Mouse (Mus musculus): ENCODE results near the gene Gps2. TPM values are rescaled to one million over a fixed set of nuclear protein-coding genes. Genes with fewer than 3 reads are reported as not detected.
"Not testable (repeated sequence)": the region's sequence is repeated elsewhere in the genome, so short reads cannot be mapped to it uniquely, and the experiment has no call there.

The Gps2 gene
- polyA plus RNA-seq, 1 experiment from 2014 or later = 55.2 TPM

DNA sequence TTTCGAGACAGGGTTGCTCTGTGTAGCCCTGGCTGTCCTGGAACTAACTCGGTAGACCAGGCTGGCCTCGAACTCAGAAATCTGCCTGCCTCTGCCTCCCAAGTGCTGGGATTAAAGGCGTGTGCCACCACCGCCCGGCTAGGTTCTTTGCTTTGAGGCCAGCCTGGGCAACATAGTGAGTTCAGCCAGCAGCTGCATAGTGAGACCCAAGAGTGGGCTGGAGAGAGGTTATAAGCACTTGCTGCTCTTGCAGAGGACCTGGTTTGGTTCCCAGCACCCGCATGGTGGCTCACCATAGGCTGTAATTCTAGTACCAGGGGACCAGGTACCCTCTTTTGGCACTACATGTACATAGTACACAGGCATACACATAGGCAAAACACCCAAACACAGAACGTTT, 16.5 kb downstream of the Gps2 start:
- 89% methylated on average over 8 of the region's 8 CpGs for WGBS
- H3K4me3 ChIP-seq (ENCODE audit: low read length); ATAC-seq: not testable (repeated sequence)

DNA sequence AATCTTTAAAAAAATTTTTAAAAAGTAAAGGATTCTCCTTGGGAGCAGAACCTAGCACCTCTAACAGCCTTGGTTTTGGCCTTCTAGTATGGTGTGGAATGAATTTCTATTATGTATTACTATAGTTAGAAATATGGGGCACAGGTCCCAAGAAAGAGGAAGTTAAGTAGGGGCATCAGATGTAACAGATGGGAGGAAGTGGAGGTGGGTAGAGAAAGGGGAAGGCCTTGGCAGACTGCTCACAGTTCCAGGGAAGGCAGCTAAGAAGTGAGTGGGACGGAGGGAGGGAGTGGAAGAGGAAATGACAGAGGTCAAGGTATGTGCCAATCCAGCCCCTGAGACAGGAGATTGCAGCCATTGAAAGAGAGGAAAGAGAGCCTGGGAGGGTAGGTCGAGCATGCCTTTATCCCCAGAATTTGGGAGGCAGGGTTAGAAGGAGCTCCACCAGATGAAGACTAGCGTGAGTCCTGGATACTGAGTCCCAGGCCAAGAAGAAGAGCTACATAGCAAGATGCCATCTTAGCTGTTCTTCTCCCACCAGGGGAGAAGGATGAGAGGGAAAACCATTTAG, 17.4 kb downstream of the Gps2 start:
- Histone ChIP-seq H3K9ac (ENCODE audit: low read depth, low read length) (no peak overlapping the region), H3K36me3 (ENCODE audit: control insufficient read depth, insufficient read depth, low read length) (no peaks in the 10 kb centered on the region), H3K27ac (ENCODE audit: low read depth, low read length) (no peak overlapping the region), H3K9me3 (ENCODE audit: control insufficient read depth, low read length) (no peaks in the 10 kb centered on the region), H3K4me3 (ENCODE audit: low read length) (no peak overlapping the region), H3K4me1 (ENCODE audit: control insufficient read depth, insufficient read depth, low read depth, low read length) (peaks cover 6% of the 10 kb centered on the region), H3K4me2 (ENCODE audit: low read length) (no peak overlapping the region), H3K27me3 (replicated peaks; ENCODE audit: control insufficient read depth, insufficient read depth, low read length) (no peaks in the 10 kb centered on the region; the same call in 1 of the 2 replicates)
- WGBS = 69% methylated on average over 3 of the region's 3 CpGs
- ATAC-seq = no peak

More for the DNA sequence above, 16.5 kb downstream of the Gps2 start:
- not testable (repeated sequence) for H3K9me3 ChIP-seq (ENCODE audit: control insufficient read depth, low read length); H3K9ac ChIP-seq (ENCODE audit: low read depth, low read length); H3K27me3 ChIP-seq (replicated peaks; ENCODE audit: control insufficient read depth, insufficient read depth, low read length); H3K36me3 ChIP-seq (ENCODE audit: control insufficient read depth, insufficient read depth, low read length); H3K27ac ChIP-seq (ENCODE audit: low read depth, low read length); H3K4me2 ChIP-seq (ENCODE audit: low read length); H3K4me1 ChIP-seq (ENCODE audit: control insufficient read depth, insufficient read depth, low read depth, low read length)

- Histone ChIP-seq H3K27me3 (replicated peaks; ENCODE audit: control insufficient read depth, insufficient read depth, low read length) (no peaks in the 10 kb centered on the region; the same call in 1 of the 2 replicates), H3K27ac (ENCODE audit: low read depth, low read length) (no peak overlapping the region), H3K4me3 (ENCODE audit: low read length) (no peak overlapping the region), H3K4me2 (ENCODE audit: low read length) (no peak overlapping the region), H3K4me1 (ENCODE audit: control insufficient read depth, insufficient read depth, low read depth, low read length) (peaks cover 13% of the 10 kb centered on the region), H3K9me3 (ENCODE audit: control insufficient read depth, low read length) (no peaks in the 10 kb centered on the region), H3K36me3 (ENCODE audit: control insufficient read depth, insufficient read depth, low read length) (no peaks in the 10 kb centered on the region), H3K9ac (ENCODE audit: low read depth, low read length) (no peak overlapping the region)
- no peak for ATAC-seq
- WGBS = 76% methylated on average over 8 of the region's 8 CpGs
Observed at GRCm38 (mm10) chr11:69931769-69932168, 18.1 kb downstream of the Gps2 start.

DNA sequence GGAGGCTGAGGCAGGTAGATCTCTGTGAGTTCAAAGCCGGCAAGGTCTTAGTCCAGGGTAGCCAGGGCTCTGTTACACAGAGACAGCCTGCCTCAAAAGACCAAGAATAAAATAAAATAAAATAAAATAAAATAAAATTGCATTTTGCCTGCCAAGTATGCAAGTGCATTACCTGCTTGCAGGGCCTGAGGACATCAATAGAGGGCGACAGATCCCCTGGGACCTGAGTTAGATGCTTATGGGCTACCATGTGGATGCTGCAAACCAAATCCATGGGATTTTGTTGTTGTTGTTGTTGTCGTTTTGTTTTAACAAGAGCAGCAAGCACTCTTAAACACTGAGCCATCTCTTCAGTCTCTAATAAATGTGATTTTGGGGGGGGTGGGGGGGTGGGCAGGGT, 18.6 kb downstream of the Gps2 start:
- no peaks in the 10 kb centered on the region for H3K9me3 ChIP-seq (ENCODE audit: control insufficient read depth, low read length)
- no peak overlapping the region for H3K9ac ChIP-seq (ENCODE audit: low read depth, low read length)
- no peaks in the 10 kb centered on the region for H3K36me3 ChIP-seq (ENCODE audit: control insufficient read depth, insufficient read depth, low read length)
- ATAC-seq = no peak
- peaks cover 15% of the 10 kb centered on the region for H3K4me1 ChIP-seq (ENCODE audit: control insufficient read depth, insufficient read depth, low read depth, low read length)
- H3K27ac ChIP-seq (ENCODE audit: low read depth, low read length) = no peak overlapping the region
- peaks cover 4% of the 10 kb centered on the region; the same call in 1 of the 2 replicates for H3K27me3 ChIP-seq (replicated peaks; ENCODE audit: control insufficient read depth, insufficient read depth, low read length)
- 32% methylated on average over 3 of the region's 3 CpGs for WGBS
- H3K4me3 ChIP-seq (ENCODE audit: low read length) = no peak overlapping the region
- H3K4me2 ChIP-seq (ENCODE audit: low read length) = no peak overlapping the region

DNA sequence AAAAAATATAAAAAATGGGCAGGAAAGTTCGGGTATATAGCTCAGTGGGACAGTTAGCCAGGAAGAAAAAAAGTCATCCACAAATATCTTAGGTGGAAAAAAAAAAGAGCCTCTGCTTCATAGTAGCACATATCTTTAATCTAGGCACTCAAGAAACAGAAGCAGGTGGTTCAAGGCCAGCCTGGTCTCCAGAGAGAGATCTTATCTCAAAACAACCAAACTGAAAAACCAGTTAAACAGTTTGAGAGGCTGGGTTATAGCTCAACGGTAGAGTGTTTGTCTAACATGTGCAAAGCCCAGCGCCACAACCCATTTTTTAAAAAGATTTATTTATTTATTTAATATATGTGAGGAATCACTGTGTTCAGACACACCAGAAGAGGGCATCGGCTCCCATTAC, 19.4 kb downstream of the Gps2 start:
- 81% methylated on average over 4 of the region's 4 CpGs for WGBS
- Histone ChIP-seq H3K9me3 (ENCODE audit: control insufficient read depth, low read length) (no peaks in the 10 kb centered on the region), H3K4me1 (ENCODE audit: control insufficient read depth, insufficient read depth, low read depth, low read length) (peaks cover 15% of the 10 kb centered on the region), H3K27me3 (replicated peaks; ENCODE audit: control insufficient read depth, insufficient read depth, low read length) (peaks cover 8% of the 10 kb centered on the region; the same call in 1 of the 2 replicates), H3K4me3 (ENCODE audit: low read length) (no peak overlapping the region), H3K27ac (ENCODE audit: low read depth, low read length) (no peak overlapping the region), H3K36me3 (ENCODE audit: control insufficient read depth, insufficient read depth, low read length) (no peaks in the 10 kb centered on the region), H3K4me2 (ENCODE audit: low read length) (no peak overlapping the region), H3K9ac (ENCODE audit: low read depth, low read length) (no peak overlapping the region)
- ATAC-seq = no peak

DNA sequence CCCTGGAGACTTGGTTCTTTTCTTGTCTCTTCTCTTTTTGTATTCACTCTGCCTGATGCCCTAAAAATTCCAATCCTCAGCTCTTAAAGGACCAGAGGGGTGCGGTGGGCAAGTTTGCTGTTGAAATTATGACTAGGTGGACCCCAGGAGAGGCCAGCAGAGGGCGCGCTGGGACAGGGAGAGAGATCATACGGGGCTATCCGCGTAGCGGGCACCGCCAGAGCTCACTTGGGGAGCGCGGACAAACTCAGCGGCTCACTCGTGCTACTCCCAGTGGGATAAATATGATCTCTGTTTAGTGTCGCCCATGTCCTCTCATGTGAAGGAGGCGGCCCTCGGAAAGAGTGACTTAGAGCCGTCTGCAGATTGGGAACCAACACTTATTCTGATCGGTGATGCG, 20.5 kb downstream of the Gps2 start:
- H3K9me3 ChIP-seq (ENCODE audit: control insufficient read depth, low read length) = no peaks in the 10 kb centered on the region
- H3K27ac ChIP-seq (ENCODE audit: low read depth, low read length) = no peak overlapping the region
- no peak overlapping the region for H3K9ac ChIP-seq (ENCODE audit: low read depth, low read length)
- H3K36me3 ChIP-seq (ENCODE audit: control insufficient read depth, insufficient read depth, low read length) = no peaks in the 10 kb centered on the region
- H3K4me1 ChIP-seq (ENCODE audit: control insufficient read depth, insufficient read depth, low read depth, low read length) = peaks cover 15% of the 10 kb centered on the region
- WGBS = under 1% methylated on average over 18 of the region's 18 CpGs
- peak overlapping the region; percentile 42 for H3K4me2 ChIP-seq (ENCODE audit: low read length)
- 0 out of 2 replicates have a peak overlapping the region, but pooled peaks have one; percentile 7 for H3K4me3 ChIP-seq (ENCODE audit: low read length)
- peak; percentile 50; the same call in 1 of the 2 replicates for ATAC-seq
- peaks cover 11% of the 10 kb centered on the region for H3K27me3 ChIP-seq (replicated peaks; ENCODE audit: control insufficient read depth, insufficient read depth, low read length)

DNA sequence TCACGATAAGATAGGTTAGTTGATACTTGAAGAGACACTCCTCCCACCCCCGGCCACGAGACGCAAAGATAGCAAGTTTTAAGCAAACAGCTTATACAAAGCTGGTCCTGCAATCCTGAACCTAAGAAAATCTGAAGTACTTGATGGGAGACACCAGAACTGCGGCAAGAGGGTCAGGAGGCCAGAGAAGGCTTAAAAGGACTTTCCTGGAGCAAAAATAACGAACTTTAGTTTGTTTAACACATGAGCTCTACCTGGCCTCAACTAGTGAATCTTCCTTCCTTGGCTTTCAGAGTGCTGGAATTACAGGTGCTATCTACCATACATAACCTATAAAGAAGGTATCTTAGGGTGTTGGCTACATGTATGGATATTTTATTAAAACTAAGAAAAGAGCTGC, 21.0 kb downstream of the Gps2 start:
- no peak overlapping the region for H3K27ac ChIP-seq (ENCODE audit: low read depth, low read length)
- 19% methylated on average over 6 of the region's 6 CpGs for WGBS
- H3K27me3 ChIP-seq (replicated peaks; ENCODE audit: control insufficient read depth, insufficient read depth, low read length) = peaks cover 11% of the 10 kb centered on the region
- H3K9me3 ChIP-seq (ENCODE audit: control insufficient read depth, low read length) = no peaks in the 10 kb centered on the region
- no peak overlapping the region; the same call in 1 of the 2 replicates for H3K4me2 ChIP-seq (ENCODE audit: low read length)
- no peak overlapping the region for H3K9ac ChIP-seq (ENCODE audit: low read depth, low read length)
- peaks cover 15% of the 10 kb centered on the region for H3K4me1 ChIP-seq (ENCODE audit: control insufficient read depth, insufficient read depth, low read depth, low read length)
- ATAC-seq = no peak
- H3K4me3 ChIP-seq (ENCODE audit: low read length) = no peak overlapping the region
- H3K36me3 ChIP-seq (ENCODE audit: control insufficient read depth, insufficient read depth, low read length) = no peaks in the 10 kb centered on the region

DNA sequence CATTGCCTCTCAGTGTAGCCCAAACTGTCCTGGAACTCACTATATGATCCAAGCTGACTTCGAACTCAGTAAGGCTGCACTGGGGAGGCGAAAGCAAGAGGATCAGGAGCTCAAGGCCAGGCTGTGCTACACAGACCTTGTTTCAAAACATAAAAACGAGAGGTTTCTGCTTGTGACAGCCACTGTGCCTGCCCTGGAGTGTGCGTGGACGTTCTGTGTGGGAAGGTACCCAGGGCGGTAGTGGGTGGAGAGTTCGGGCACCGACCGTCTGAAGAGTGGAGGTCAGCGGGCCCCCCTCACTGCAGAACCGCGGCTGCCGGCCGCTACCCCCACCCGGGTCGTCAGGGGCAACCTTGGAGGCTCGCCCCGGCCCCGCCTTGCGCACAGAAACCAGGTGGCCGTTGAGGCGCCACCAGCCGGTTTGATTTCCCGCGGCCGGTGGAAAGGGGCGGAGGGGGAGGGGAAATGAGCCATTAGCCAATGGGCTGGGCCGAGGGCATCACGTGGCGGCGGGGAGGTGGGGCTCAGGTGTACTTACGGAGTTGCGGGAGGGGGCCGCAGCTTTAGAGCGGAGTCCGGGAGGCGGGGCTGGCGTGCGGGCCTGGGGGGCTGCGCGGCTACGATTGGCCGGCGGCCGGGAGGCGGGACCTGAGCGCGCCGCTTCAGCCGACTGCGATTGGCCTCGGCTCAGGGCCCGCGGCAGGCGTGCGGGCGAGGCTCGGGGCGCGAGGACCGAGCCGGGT, 21.6 kb downstream of the Gps2 start, which contains the start of gene Ybx2:
Gene Ybx2, plus strand, starts transcription at position 660 of the 743 bp plus-strand sequence.
- Histone ChIP-seq H3K9me3 (ENCODE audit: control insufficient read depth, low read length) (no peaks in the 10 kb centered on the region), H3K4me2 (ENCODE audit: low read length) (peak within 1 kb of the TSS; percentile 99), H3K4me3 (ENCODE audit: low read length) (peak within 1 kb of the TSS; percentile 68), H3K36me3 (ENCODE audit: control insufficient read depth, insufficient read depth, low read length) (no peaks in the 10 kb centered on the region), H3K9ac (ENCODE audit: low read depth, low read length) (peak within 1 kb of the TSS; percentile 70), H3K27ac (ENCODE audit: low read depth, low read length) (0 out of 2 replicates have a peak within 1 kb of the TSS, but pooled peaks have one; percentile 5), H3K27me3 (replicated peaks; ENCODE audit: control insufficient read depth, insufficient read depth, low read length) (peaks cover 11% of the 10 kb centered on the region), H3K4me1 (ENCODE audit: control insufficient read depth, insufficient read depth, low read depth, low read length) (peaks cover 15% of the 10 kb centered on the region)
- WGBS = 2% methylated on average over 54 of the region's 62 CpGs
- peak; percentile 92 for ATAC-seq

DNA sequence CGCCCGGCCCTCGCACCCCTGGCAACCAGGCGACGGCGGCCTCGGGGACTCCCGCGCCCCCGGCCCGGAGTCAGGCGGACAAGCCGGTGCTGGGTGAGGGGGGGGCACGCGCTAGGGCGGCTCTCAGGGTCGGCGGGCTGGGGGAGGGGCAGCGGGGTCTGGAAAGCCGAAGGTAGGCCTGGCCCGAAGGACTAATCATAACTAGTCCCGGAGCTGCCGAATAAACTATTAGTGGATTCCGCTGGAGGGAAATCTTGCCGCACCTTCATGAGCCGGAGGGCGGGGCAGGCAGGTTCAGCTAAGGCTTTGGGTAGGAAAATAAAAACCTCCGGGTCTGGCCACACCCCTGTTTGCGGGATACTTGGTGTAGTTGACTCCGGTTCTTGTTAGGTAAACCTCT, 22.5 kb downstream of the Gps2 start:
- Histone ChIP-seq H3K36me3 (ENCODE audit: control insufficient read depth, insufficient read depth, low read length) (no peaks in the 10 kb centered on the region), H3K9me3 (ENCODE audit: control insufficient read depth, low read length) (no peaks in the 10 kb centered on the region), H3K27me3 (replicated peaks; ENCODE audit: control insufficient read depth, insufficient read depth, low read length) (peaks cover 11% of the 10 kb centered on the region), H3K4me2 (ENCODE audit: low read length) (peak overlapping the region; percentile 99), H3K9ac (ENCODE audit: low read depth, low read length) (peak overlapping the region; percentile 70), H3K4me1 (ENCODE audit: control insufficient read depth, insufficient read depth, low read depth, low read length) (peaks cover 15% of the 10 kb centered on the region), H3K4me3 (ENCODE audit: low read length) (peak overlapping the region; percentile 68), H3K27ac (ENCODE audit: low read depth, low read length) (no peak overlapping the region)
- under 1% methylated on average over 30 of the region's 30 CpGs for WGBS
- no peak for ATAC-seq

Data from hindbrain, embryonic 16.5 days (tissue).